Mouse (Mus musculus) midbrain, embryonic 13.5 days (tissue): ENCODE measurements around the gene Bsg. TPM values are rescaled to one million over a fixed set of nuclear protein-coding genes. Genes with fewer than 3 reads are reported as not detected.
A peak's percentile ranks its signal among the peaks of the same experiment; 100 is the strongest.

Experiments
- ATAC-seq: fragments of 200-750 bp; cut with Nextera tagmentation; 2 replicates; pipeline ENCODE4 v1.8.0; 2017; ENCODE audit warnings: mild to moderate bottlenecking, moderate TSS enrichment, moderate library complexity
- H3K27ac ChIP-seq: fragments of 300-500 bp; sonication (generic); 2 replicates; pipeline ENCODE4 v1.5.1; 2015; ENCODE audit warnings: inconsistent platforms, mild to moderate bottlenecking, moderate library complexity
- H3K27me3 ChIP-seq: fragments of 300-500 bp; sonication (generic); 2 replicates; pipeline ENCODE4 v1.6.1; 2015; ENCODE audit warnings: mild to moderate bottlenecking, inconsistent platforms
- H3K36me3 ChIP-seq: fragments of 300-500 bp; sonication (generic); 2 replicates; pipeline ENCODE4 v1.6.1; 2015; ENCODE audit warnings: mild to moderate bottlenecking, inconsistent platforms
- H3K4me1 ChIP-seq: fragments of 300-500 bp; sonication (generic); replicated peaks from 2 replicates; pipeline ENCODE4 v1.6.1; 2015; ENCODE audit warnings: inconsistent platforms
- H3K4me2 ChIP-seq: fragments of 300-500 bp; sonication (generic); replicated peaks from 2 replicates; pipeline ENCODE4 v1.6.1; 2015; ENCODE audit warnings: moderate library complexity, mild to moderate bottlenecking, inconsistent platforms
- H3K4me3 ChIP-seq: fragments of 300-500 bp; sonication (generic); replicated peaks from 2 replicates; pipeline ENCODE4 v1.5.1; 2015; ENCODE audit warnings: mild to moderate bottlenecking, inconsistent platforms
- H3K9ac ChIP-seq: fragments of 300-500 bp; sonication (generic); replicated peaks from 2 replicates; pipeline ENCODE4 v1.6.1; 2015; ENCODE audit warnings: mild to moderate bottlenecking, inconsistent platforms
- H3K9me3 ChIP-seq: fragments of 300-500 bp; sonication (generic); 2 replicates; pipeline ENCODE4 v1.6.1; 2016; ENCODE audit warnings: mild to moderate bottlenecking, inconsistent platforms
- WGBS: fragments of 180-500 bp; shearing (Covaris S2); methylation state at CpG from one replicate; pipeline ENCODE4 v1.1.7; 2015; 5-methylcytosine and 5-hydroxymethylcytosine counted together
- polyA plus RNA-seq: library from polyadenylated mRNA; unstranded; fragments of >200 nt; fragmentation: Nextera tagmentation; extraction: Ambion mirVana; gene quantifications from 2 replicates; pipeline ENCODE4 v1.2.1, GENCODE M21; 2015

Bsg gene
- polyA plus RNA-seq, 1 experiment from 2014 or later, result 608 TPM

DNA sequence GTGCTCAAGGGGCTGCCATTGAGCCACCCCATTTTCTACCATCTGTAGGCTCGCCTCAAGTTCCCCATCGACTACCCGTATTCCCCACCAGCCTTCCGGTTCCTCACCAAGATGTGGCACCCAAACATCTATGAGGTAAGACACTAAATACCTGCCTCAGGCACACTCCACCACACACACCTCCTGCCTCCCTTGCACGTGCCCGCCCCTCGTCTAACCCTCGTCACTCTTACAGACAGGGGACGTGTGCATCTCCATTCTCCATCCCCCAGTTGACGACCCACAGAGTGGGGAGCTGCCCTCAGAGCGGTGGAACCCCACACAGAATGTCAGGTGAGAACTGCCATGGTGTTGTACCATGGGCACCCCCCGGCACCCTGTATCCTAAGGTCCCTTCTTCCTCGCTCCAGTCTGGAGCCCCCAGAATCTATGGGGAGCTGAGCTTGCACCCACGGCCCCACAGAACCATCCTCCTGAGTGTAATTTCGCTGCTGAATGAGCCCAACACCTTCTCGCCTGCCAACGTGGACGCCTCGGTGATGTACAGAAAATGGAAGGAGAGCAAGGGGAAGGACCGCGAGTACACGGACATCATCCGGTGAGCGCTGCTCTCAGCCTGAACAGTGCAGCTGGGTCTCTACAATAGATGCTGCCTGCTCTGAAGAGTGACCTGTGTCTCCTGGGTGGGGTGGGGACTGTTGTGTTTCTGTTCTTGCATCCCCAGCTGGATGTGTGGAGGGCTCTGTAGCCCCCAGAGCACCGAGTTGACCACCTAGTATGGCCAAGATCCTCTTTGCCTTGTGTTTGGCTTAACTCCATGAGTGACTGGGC is 19.3 kb upstream of the Bsg start:
- no peak overlapping the region for H3K4me3 ChIP-seq
- H3K9ac ChIP-seq, result no peak overlapping the region
- no peak overlapping the region for H3K4me2 ChIP-seq
- no peaks in the 10 kb centered on the region for H3K27me3 ChIP-seq
- H3K9me3 ChIP-seq, result no peaks in the 10 kb centered on the region
- H3K4me1 ChIP-seq, result peaks cover 27% of the 10 kb centered on the region
- no peak overlapping the region for H3K27ac ChIP-seq
- 95% methylated on average over 25 of the region's 25 CpGs for WGBS
- no peak for ATAC-seq
- H3K36me3 ChIP-seq, result peaks cover 53% of the 10 kb centered on the region

DNA sequence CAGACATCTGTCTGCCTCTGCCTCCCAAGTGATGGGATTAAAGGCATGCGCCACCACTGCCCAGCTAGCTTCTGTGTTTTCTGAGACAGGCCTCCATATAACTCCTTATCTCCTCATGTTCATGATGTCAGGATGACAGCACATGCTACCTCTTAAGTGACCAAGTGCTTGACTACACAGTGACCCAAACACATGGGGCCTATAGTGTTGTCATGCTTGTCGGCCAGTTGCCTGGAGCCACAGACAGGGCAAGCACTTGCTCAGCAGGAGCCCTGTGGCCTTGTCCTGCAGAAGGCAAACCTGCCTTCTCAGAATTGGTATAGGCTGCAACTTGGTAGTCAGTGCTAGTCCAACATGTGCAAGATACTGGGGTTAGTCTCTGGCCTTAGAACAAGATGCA is 18.1 kb upstream of the Bsg start:
- Histone ChIP-seq H3K36me3 (peaks cover 53% of the 10 kb centered on the region), H3K27me3 (no peaks in the 10 kb centered on the region), H3K27ac (no peak overlapping the region), H3K9ac (no peak overlapping the region), H3K4me1 (peaks cover 22% of the 10 kb centered on the region), H3K9me3 (no peaks in the 10 kb centered on the region), H3K4me3 (no peak overlapping the region), H3K4me2 (no peak overlapping the region)
- no peak for ATAC-seq
- WGBS, result 90% methylated on average over 2 of the region's 2 CpGs

DNA sequence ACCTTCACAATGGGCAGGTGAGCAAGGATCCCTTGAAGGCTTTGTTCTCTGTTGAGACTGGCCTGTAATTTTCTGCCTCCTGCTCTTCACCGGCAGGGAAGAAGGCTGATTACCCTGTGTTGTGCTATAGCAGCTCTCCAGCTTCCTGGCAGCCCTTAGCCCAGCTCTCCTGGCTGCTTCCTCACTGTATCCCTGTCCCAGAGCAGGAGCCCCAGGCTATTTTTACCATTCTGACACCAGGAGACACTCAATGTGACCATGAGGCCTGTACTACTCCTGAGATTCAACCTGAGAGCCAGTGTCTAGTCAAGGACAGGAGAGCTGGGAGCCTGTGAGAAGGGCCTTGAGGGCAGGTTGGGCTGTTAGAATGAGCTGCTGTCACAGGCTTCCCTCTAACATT is 17.6 kb upstream of the Bsg start:
- 100% methylated on average over 1 of the region's 1 CpGs for WGBS
- H3K9ac ChIP-seq, result no peak overlapping the region
- H3K36me3 ChIP-seq, result peaks cover 53% of the 10 kb centered on the region
- no peak for ATAC-seq
- no peaks in the 10 kb centered on the region for H3K9me3 ChIP-seq
- no peak overlapping the region for H3K4me2 ChIP-seq
- H3K27ac ChIP-seq, result no peak overlapping the region
- no peaks in the 10 kb centered on the region for H3K27me3 ChIP-seq
- no peak overlapping the region for H3K4me3 ChIP-seq
- peaks cover 20% of the 10 kb centered on the region for H3K4me1 ChIP-seq

- ATAC-seq, result no peak
- Histone ChIP-seq H3K36me3 (peaks cover 53% of the 10 kb centered on the region), H3K4me2 (no peak overlapping the region)
Observed at GRCm38 (mm10) chr10:79687513-79687912, 16.8 kb upstream of the Bsg start.

GRCm38 (mm10) chr10:79688720-79689119 is 15.6 kb upstream of the Bsg start, which contains the start of gene Gzmm:
Gene Gzmm, plus strand, starts transcription at chr10:79689020.
- Histone ChIP-seq H3K9ac (no peak within 1 kb of the TSS), H3K4me1 (peaks cover 8% of the 10 kb centered on the region), H3K27me3 (no peaks in the 10 kb centered on the region), H3K36me3 (peaks cover 53% of the 10 kb centered on the region), H3K4me3 (no peak within 1 kb of the TSS), H3K9me3 (no peaks in the 10 kb centered on the region), H3K27ac (no peak within 1 kb of the TSS), H3K4me2 (no peak within 1 kb of the TSS)
- 85% methylated on average over 4 of the region's 4 CpGs for WGBS
- ATAC-seq, result no peak

More at GRCm38 (mm10) chr10:79687513-79687912, 16.8 kb upstream of the Bsg start:
- H3K27ac ChIP-seq, result no peak overlapping the region
- H3K9ac ChIP-seq, result no peak overlapping the region
- H3K27me3 ChIP-seq, result no peaks in the 10 kb centered on the region
- H3K4me1 ChIP-seq, result peaks cover 20% of the 10 kb centered on the region
- H3K4me3 ChIP-seq, result no peak overlapping the region
- 97% methylated on average over 6 of the region's 6 CpGs for WGBS
- no peaks in the 10 kb centered on the region for H3K9me3 ChIP-seq

DNA sequence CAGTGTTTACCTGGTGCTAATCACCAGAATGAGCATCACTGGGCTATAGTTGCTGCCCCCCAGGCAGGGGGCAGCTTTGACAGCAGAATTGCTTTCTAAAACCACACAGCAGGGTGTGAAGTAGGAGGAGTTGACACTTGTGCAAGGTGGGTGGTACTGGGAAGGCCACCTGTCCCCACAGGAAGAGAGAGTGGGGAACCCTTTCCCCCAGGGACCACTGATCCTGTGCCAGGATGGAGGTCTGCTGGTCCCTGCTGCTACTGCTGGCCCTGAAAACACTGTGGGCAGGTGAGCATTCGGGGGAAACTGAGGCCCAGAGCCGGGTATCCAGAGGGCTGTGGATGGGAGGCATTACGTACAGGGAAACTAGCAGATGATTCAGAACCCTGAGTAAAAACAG is 15.1 kb upstream of the Bsg start:
- Histone ChIP-seq H3K27ac (no peak overlapping the region), H3K9me3 (no peaks in the 10 kb centered on the region), H3K4me3 (no peak overlapping the region), H3K9ac (no peak overlapping the region), H3K36me3 (peaks cover 52% of the 10 kb centered on the region), H3K4me2 (no peak overlapping the region), H3K4me1 (peaks cover 4% of the 10 kb centered on the region), H3K27me3 (no peaks in the 10 kb centered on the region)
- ATAC-seq, result no peak
- 91% methylated on average over 3 of the region's 3 CpGs for WGBS

- Histone ChIP-seq H3K27ac (no peak overlapping the region), H3K4me3 (no peak overlapping the region), H3K36me3 (peaks cover 23% of the 10 kb centered on the region), H3K27me3 (no peaks in the 10 kb centered on the region), H3K4me1 (no peaks in the 10 kb centered on the region; the same call in 1 of the 2 replicates), H3K9ac (no peak overlapping the region), H3K9me3 (no peaks in the 10 kb centered on the region), H3K4me2 (no peak overlapping the region)
- ATAC-seq, result no peak
- 93% methylated on average over 2 of the region's 2 CpGs for WGBS
Observed at GRCm38 (mm10) chr10:79691986-79692548, 12.2 kb upstream of the Bsg start.

DNA sequence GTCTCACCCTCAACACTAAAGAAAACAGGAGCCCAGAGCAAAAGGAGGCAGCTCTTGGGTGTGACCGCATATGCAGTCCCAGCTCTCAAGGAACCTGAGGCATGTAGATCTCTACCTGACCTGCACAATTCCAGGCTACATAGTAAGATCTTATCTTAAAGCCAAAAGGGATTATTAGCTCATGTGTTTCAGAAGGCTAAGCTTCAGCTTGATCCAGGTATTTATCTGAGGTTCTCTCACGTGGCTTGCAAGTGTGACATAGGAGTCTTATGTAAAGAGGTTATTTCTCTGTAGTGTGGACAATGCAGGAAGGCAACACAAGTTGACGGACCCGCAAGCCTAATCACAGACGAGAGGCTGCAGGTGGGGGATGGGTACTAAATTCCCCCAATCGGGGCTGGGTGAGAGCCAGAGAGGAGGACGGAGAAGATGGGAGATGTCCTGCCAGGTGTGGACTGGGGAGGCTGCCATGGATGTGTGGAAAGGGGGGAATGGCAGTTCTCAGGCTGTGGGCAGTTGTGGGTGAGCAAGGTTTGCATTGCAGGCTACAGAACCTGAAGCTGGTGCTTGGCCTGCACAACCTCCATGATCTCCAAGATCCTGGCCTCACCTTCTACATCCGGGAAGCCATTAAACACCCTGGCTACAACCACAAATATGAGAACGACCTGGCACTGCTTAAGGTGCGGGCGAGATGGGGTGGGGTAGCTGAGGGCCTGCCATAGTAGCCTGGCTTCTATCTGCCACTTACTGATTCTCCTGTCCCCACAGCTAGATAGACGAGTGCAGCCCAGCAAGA is 10.5 kb upstream of the Bsg start:
- 80% methylated on average over 12 of the region's 12 CpGs for WGBS
- no peak overlapping the region for H3K27ac ChIP-seq
- no peak for ATAC-seq
- no peaks in the 10 kb centered on the region for H3K9me3 ChIP-seq
- no peak overlapping the region for H3K4me2 ChIP-seq
- no peak overlapping the region for H3K4me3 ChIP-seq
- no peaks in the 10 kb centered on the region; the same call in 1 of the 2 replicates for H3K4me1 ChIP-seq
- H3K9ac ChIP-seq, result no peak overlapping the region; the same call in 1 of the 2 replicates
- H3K27me3 ChIP-seq, result no peaks in the 10 kb centered on the region
- H3K36me3 ChIP-seq, result peaks cover 6% of the 10 kb centered on the region

- no peaks in the 10 kb centered on the region for H3K27me3 ChIP-seq
- H3K9me3 ChIP-seq, result no peaks in the 10 kb centered on the region
- no peaks in the 10 kb centered on the region; the same call in 1 of the 2 replicates for H3K4me1 ChIP-seq
- no peak overlapping the region for H3K27ac ChIP-seq
- 0 out of 2 replicates have a peak overlapping the region, but pooled peaks have one; percentile 7 for H3K9ac ChIP-seq
- 87% methylated on average over 6 of the region's 6 CpGs for WGBS
- no peak for ATAC-seq
- no peak overlapping the region for H3K4me3 ChIP-seq
- no peak overlapping the region for H3K4me2 ChIP-seq
- peaks cover under 1% of the 10 kb centered on the region for H3K36me3 ChIP-seq
Observed at GRCm38 (mm10) chr10:79694379-79694655, 10.0 kb upstream of the Bsg start.

GRCm38 (mm10) chr10:79695231-79696128 is 8.8 kb upstream of the Bsg start:
- WGBS, result 70% methylated on average over 13 of the region's 13 CpGs
- Histone ChIP-seq H3K9ac (0 out of 2 replicates have a peak overlapping the region, but pooled peaks have one; percentile 5), H3K4me2 (no peak overlapping the region), H3K4me3 (no peak overlapping the region), H3K27ac (no peak overlapping the region), H3K36me3 (no peaks in the 10 kb centered on the region), H3K4me1 (no peaks in the 10 kb centered on the region; the same call in 1 of the 2 replicates), H3K27me3 (no peaks in the 10 kb centered on the region), H3K9me3 (no peaks in the 10 kb centered on the region)
- ATAC-seq, result 0 out of 2 replicates have a peak, but pooled peaks have one; percentile 24

DNA sequence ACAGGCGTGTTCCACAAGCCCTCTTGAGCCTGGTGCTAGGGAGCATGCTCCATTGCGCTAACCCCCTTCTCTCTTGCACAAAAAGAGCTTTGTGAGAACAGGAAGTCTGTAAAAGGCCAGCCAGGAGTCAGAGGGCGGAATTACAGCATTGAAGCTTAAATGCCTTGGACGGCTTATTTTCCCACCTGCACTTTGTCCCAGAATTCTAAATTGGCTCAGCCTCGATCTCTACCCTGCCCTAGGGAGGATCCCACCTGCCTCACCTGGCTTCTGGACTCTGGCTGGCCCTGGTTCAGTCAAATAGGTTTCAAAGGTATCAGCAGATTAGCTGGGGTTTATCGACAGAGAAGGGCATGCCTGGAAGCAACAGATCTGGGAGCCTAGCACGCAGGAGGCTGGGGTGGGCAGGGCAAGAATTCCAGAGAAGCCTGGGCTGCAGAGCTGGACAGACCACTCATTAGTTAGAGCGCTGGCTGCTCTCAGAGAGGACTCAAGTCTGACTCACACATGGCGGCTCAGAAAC is 8.1 kb upstream of the Bsg start:
- Histone ChIP-seq H3K36me3 (no peaks in the 10 kb centered on the region), H3K4me2 (no peak overlapping the region), H3K27ac (no peak overlapping the region), H3K9ac (0 out of 2 replicates have a peak overlapping the region, but pooled peaks have one; percentile 5), H3K9me3 (no peaks in the 10 kb centered on the region), H3K4me3 (no peak overlapping the region), H3K4me1 (no peaks in the 10 kb centered on the region; the same call in 1 of the 2 replicates), H3K27me3 (no peaks in the 10 kb centered on the region)
- 82% methylated on average over 9 of the region's 9 CpGs for WGBS
- ATAC-seq, result no peak
